Mouse (Mus musculus): ENCODE measurements around the gene Cers4. TPM values are rescaled to one million over a fixed set of nuclear protein-coding genes. Genes with fewer than 3 reads are reported as not detected.

Gene Cers4
- 13.4 TPM in 2 replicates for polyA plus RNA-seq (2016; fragmentation: Nextera tagmentation; extraction: Ambion mirVana)

GRCm38 (mm10) chr8:4492851-4493685, at the start of gene Cers4:
Gene Cers4, plus strand, starts transcription at chr8:4493026.
- Histone ChIP-seq H3K27ac (peak within 1 kb of the TSS; percentile 83), H3K4me1 (replicated peaks) (peaks cover 15% of the 10 kb centered on the region), H3K27me3 (ENCODE audit: insufficient read depth, poor library complexity, severe bottlenecking) (no peaks in the 10 kb centered on the region), H3K36me3 (no peaks in the 10 kb centered on the region), H3K4me3 (peak within 1 kb of the TSS; percentile 67), H3K9me3 (no peaks in the 10 kb centered on the region)
- peak; percentile 78 for DNase-seq (ENCODE audit: low spot score)
- WGBS, result 1% methylated on average over 39 of the region's 39 CpGs

- no peaks in the 10 kb centered on the region for H3K36me3 ChIP-seq
- H3K27ac ChIP-seq, result no peak overlapping the region
- H3K9me3 ChIP-seq, result no peaks in the 10 kb centered on the region
- no peaks in the 10 kb centered on the region for H3K4me1 ChIP-seq (replicated peaks)
- H3K27me3 ChIP-seq (ENCODE audit: insufficient read depth, poor library complexity, severe bottlenecking), result no peaks in the 10 kb centered on the region
- DNase-seq (ENCODE audit: low spot score), result no peak
- H3K4me3 ChIP-seq, result no peak overlapping the region
- WGBS, result 89% methylated on average over 2 of the region's 2 CpGs
Observed at GRCm38 (mm10) chr8:4458165-4458564, 34.7 kb upstream of the Cers4 start.

GRCm38 (mm10) chr8:4463061-4463460, 29.8 kb upstream of the Cers4 start:
- DNase-seq (ENCODE audit: low spot score), result no peak
- Histone ChIP-seq H3K4me1 (replicated peaks) (no peaks in the 10 kb centered on the region), H3K27me3 (ENCODE audit: insufficient read depth, poor library complexity, severe bottlenecking) (no peaks in the 10 kb centered on the region), H3K9me3 (no peaks in the 10 kb centered on the region), H3K4me3 (no peak overlapping the region), H3K36me3 (no peaks in the 10 kb centered on the region), H3K27ac (no peak overlapping the region)
- 88% methylated on average over 2 of the region's 2 CpGs for WGBS

DNA sequence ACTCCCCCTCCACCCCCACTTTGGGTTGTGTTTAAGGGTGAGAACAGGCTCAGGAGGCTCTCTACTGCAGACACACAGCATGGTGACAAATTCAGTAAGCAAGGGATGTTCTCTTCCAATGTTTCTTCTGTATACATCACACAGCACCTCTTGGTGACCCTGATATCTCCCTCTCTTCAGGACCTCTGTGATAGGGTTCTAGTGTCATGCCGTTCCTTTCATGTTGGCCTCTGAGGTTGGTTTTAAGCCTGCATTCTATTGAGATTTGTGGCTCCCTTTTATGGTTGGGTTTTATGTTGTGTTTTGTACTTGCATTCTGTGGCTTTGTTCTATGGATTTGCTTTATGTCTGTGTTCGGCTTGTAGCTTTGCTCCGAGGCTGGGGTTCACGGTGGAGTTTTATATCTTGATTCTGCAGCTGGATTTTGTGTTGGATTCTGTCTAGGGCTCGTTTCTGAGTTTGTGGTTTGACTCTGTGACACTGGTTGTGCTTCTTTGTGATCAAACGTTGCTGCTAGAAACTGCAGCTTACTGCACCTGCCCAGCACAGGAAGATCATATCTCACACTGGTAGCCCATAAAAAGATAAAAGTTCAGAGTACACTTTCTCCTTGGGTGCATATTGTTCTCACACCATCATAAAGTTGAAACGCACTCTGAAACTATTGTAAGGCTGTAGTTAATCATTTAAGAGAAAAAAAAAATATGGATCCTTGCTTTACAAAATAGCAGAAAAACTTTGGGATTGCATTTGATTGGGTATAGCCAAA, 18.2 kb upstream of the Cers4 start:
- Histone ChIP-seq H3K9me3 (no peaks in the 10 kb centered on the region), H3K27me3 (ENCODE audit: insufficient read depth, poor library complexity, severe bottlenecking) (no peaks in the 10 kb centered on the region), H3K36me3 (no peaks in the 10 kb centered on the region), H3K4me3 (no peak overlapping the region), H3K4me1 (replicated peaks) (no peaks in the 10 kb centered on the region), H3K27ac (no peak overlapping the region)
- whole genome bisulfite sequencing, result 85% methylated on average over 7 of the region's 7 CpGs
- no peak for DNase-seq (ENCODE audit: low spot score)

- 76% methylated on average over 4 of the region's 4 CpGs for WGBS
- Histone ChIP-seq H3K27me3 (ENCODE audit: insufficient read depth, poor library complexity, severe bottlenecking) (no peaks in the 10 kb centered on the region), H3K4me1 (replicated peaks) (no peaks in the 10 kb centered on the region), H3K36me3 (no peaks in the 10 kb centered on the region), H3K4me3 (no peak overlapping the region), H3K27ac (no peak overlapping the region), H3K9me3 (no peaks in the 10 kb centered on the region)
- DNase-seq (ENCODE audit: low spot score), result no peak
Observed at GRCm38 (mm10) chr8:4481154-4481553, 11.7 kb upstream of the Cers4 start.

- no peaks in the 10 kb centered on the region for H3K9me3 ChIP-seq
- H3K4me3 ChIP-seq, result no peak overlapping the region
- no peak overlapping the region for H3K27ac ChIP-seq
- H3K4me1 ChIP-seq (replicated peaks), result no peaks in the 10 kb centered on the region
- H3K36me3 ChIP-seq, result no peaks in the 10 kb centered on the region
- 82% methylated on average over 4 of the region's 4 CpGs for WGBS
- no peaks in the 10 kb centered on the region for H3K27me3 ChIP-seq (ENCODE audit: insufficient read depth, poor library complexity, severe bottlenecking)
- DNase-seq (ENCODE audit: low spot score), result no peak
Observed at GRCm38 (mm10) chr8:4481586-4481985, 11.2 kb upstream of the Cers4 start.

- DNase-seq (ENCODE audit: low spot score), result no peak
- Histone ChIP-seq H3K27me3 (ENCODE audit: insufficient read depth, poor library complexity, severe bottlenecking) (no peaks in the 10 kb centered on the region), H3K4me3 (no peak overlapping the region), H3K36me3 (no peaks in the 10 kb centered on the region), H3K9me3 (no peaks in the 10 kb centered on the region), H3K4me1 (replicated peaks) (no peaks in the 10 kb centered on the region), H3K27ac (no peak overlapping the region)
- 78% methylated on average over 4 of the region's 4 CpGs for WGBS
Observed at GRCm38 (mm10) chr8:4482501-4482900, 10.3 kb upstream of the Cers4 start.

- Histone ChIP-seq H3K9me3 (no peaks in the 10 kb centered on the region), H3K4me3 (no peak overlapping the region), H3K36me3 (no peaks in the 10 kb centered on the region), H3K27me3 (ENCODE audit: insufficient read depth, poor library complexity, severe bottlenecking) (no peaks in the 10 kb centered on the region), H3K27ac (no peak overlapping the region), H3K4me1 (replicated peaks) (no peaks in the 10 kb centered on the region)
- no peak for DNase-seq (ENCODE audit: low spot score)
- 86% methylated on average over 6 of the region's 6 CpGs for WGBS
Observed at GRCm38 (mm10) chr8:4483330-4483729, 9.5 kb upstream of the Cers4 start.

- peaks cover 15% of the 10 kb centered on the region for H3K4me1 ChIP-seq (replicated peaks)
- H3K4me3 ChIP-seq, result peak overlapping the region; percentile 67
- no peak for DNase-seq (ENCODE audit: low spot score)
- no peaks in the 10 kb centered on the region for H3K36me3 ChIP-seq
- WGBS, result 14% methylated on average over 21 of the region's 21 CpGs
- peak overlapping the region; percentile 83 for H3K27ac ChIP-seq
- no peaks in the 10 kb centered on the region for H3K9me3 ChIP-seq
- H3K27me3 ChIP-seq (ENCODE audit: insufficient read depth, poor library complexity, severe bottlenecking), result no peaks in the 10 kb centered on the region
Observed at GRCm38 (mm10) chr8:4493686-4494440, 1.0 kb downstream of the Cers4 start.

GRCm38 (mm10) chr8:4495976-4496375, 3.1 kb downstream of the Cers4 start:
- WGBS, result 81% methylated on average over 6 of the region's 6 CpGs

DNA sequence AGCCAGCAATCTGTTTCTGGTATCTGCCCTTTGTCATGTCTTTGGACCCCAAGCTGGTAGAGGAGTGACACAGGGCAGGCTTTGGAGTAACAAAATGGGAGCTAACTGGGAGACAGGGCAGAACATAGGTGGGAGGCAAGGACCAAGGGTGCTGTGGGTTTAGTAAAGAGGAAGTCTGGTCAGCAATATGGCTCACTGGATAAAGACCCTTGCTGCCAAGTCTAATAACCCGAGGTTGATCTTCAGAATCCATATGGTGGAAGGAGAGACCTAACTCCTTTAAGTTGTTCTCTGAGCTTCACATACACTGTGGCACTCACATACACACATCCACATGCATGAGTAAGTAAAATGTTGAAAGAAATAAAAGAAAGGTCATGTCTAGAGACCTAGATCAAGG, 4.8 kb downstream of the Cers4 start:
- Histone ChIP-seq H3K4me3 (no peak overlapping the region), H3K27ac (no peak overlapping the region), H3K4me1 (replicated peaks) (peaks cover 13% of the 10 kb centered on the region), H3K27me3 (ENCODE audit: insufficient read depth, poor library complexity, severe bottlenecking) (no peaks in the 10 kb centered on the region), H3K36me3 (no peaks in the 10 kb centered on the region), H3K9me3 (no peaks in the 10 kb centered on the region)
- WGBS, result 88% methylated on average over 1 of the region's 1 CpGs
- no peak for DNase-seq (ENCODE audit: low spot score)

More at GRCm38 (mm10) chr8:4495976-4496375, 3.1 kb downstream of the Cers4 start:
- Histone ChIP-seq H3K4me1 (replicated peaks) (peaks cover 15% of the 10 kb centered on the region), H3K36me3 (no peaks in the 10 kb centered on the region), H3K27me3 (ENCODE audit: insufficient read depth, poor library complexity, severe bottlenecking) (no peaks in the 10 kb centered on the region), H3K27ac (no peak overlapping the region), H3K4me3 (no peak overlapping the region), H3K9me3 (no peaks in the 10 kb centered on the region)
- no peak for DNase-seq (ENCODE audit: low spot score)

- WGBS, result 86% methylated on average over 1 of the region's 1 CpGs
- no peak overlapping the region for H3K4me3 ChIP-seq
- no peaks in the 10 kb centered on the region for H3K9me3 ChIP-seq
- no peak overlapping the region for H3K27ac ChIP-seq
- no peaks in the 10 kb centered on the region for H3K4me1 ChIP-seq (replicated peaks)
- no peaks in the 10 kb centered on the region for H3K36me3 ChIP-seq
- no peak for DNase-seq (ENCODE audit: low spot score)
- no peaks in the 10 kb centered on the region for H3K27me3 ChIP-seq (ENCODE audit: insufficient read depth, poor library complexity, severe bottlenecking)
Observed at GRCm38 (mm10) chr8:4505364-4505763, 12.5 kb downstream of the Cers4 start.
